Mouse (Mus musculus) adrenal gland, adult (tissue): Measurements from ENCODE around the gene Zdhhc14.
A peak's percentile ranks its signal among the peaks of the same experiment; 100 is the strongest.

Experiments used
- DNase-seq, 2 experiments: peaks; one replicate each; pipeline ENCODE4 v3.0.0; 2022 to 2023; ENCODE audit warnings: low spot score in 1 of 2; ENCODE audit not compliant: inconsistent age in 2 of 2

The Zdhhc14 gene

GRCm38 (mm10) chr17:5491801-5492745 lies at the start of gene Zdhhc14:
Gene Zdhhc14 (plus strand): TSS chr17:5492557.
- DNase-seq, result peak; percentile 95 to 98

- DNase-seq, result peak; percentile 33 to 57
These were observed 49.1 kb upstream of the Zdhhc14 start for GRCm38 (mm10) chr17:5443260-5443659.

- DNase-seq, result peak; percentile 64 to 79
These were observed 48.6 kb upstream of the Zdhhc14 start for GRCm38 (mm10) chr17:5443751-5444150.

GRCm38 (mm10) chr17:5453657-5454056 lies 38.7 kb upstream of the Zdhhc14 start:
- no peak for DNase-seq

GRCm38 (mm10) chr17:5463912-5464311 lies 28.4 kb upstream of the Zdhhc14 start:
- DNase-seq, result no peak

- DNase-seq, result no peak
These were observed 25.6 kb upstream of the Zdhhc14 start for GRCm38 (mm10) chr17:5466736-5467135.

GRCm38 (mm10) chr17:5467177-5467576 lies 25.2 kb upstream of the Zdhhc14 start:
- no peak for DNase-seq

- no peak for DNase-seq
These were observed 20.1 kb upstream of the Zdhhc14 start for GRCm38 (mm10) chr17:5472268-5472667.

- no peak for DNase-seq
These were observed 16.2 kb upstream of the Zdhhc14 start for GRCm38 (mm10) chr17:5475960-5476725.

- DNase-seq, result no peak
These were observed 8.9 kb upstream of the Zdhhc14 start for GRCm38 (mm10) chr17:5483456-5483855.

GRCm38 (mm10) chr17:5484663-5485062 lies 7.7 kb upstream of the Zdhhc14 start:
- DNase-seq, result no peak

GRCm38 (mm10) chr17:5488156-5488555 lies 4.2 kb upstream of the Zdhhc14 start:
- DNase-seq, result no peak

GRCm38 (mm10) chr17:5490351-5490750 lies 2.0 kb upstream of the Zdhhc14 start:
- DNase-seq, result no peak

- DNase-seq, result peak; percentile 93 to 98
These were observed 1.1 kb upstream of the Zdhhc14 start for GRCm38 (mm10) chr17:5491031-5491800.

- DNase-seq, result no peak
These were observed 396 bp downstream of the Zdhhc14 start for GRCm38 (mm10) chr17:5492746-5493160.

GRCm38 (mm10) chr17:5493161-5493771 lies 909 bp downstream of the Zdhhc14 start:
- DNase-seq, result peak; percentile 50 to 84

GRCm38 (mm10) chr17:5493809-5494208 lies 1.5 kb downstream of the Zdhhc14 start:
- peak in 1 of 2 experiments; percentile 22 for DNase-seq

GRCm38 (mm10) chr17:5494832-5495231 lies 2.5 kb downstream of the Zdhhc14 start:
- DNase-seq, result peak in 1 of 2 experiments; percentile 22

GRCm38 (mm10) chr17:5497695-5498094 lies 5.3 kb downstream of the Zdhhc14 start:
- no peak for DNase-seq

GRCm38 (mm10) chr17:5498996-5499395 lies 6.6 kb downstream of the Zdhhc14 start:
- no peak for DNase-seq
